Mouse (Mus musculus) lung, postnatal 0 days (tissue): ENCODE data around the gene Krtap5-4.

Experiments used
- CTCF ChIP-seq: IDR thresholded peaks from 2 replicates; pipeline ENCODE4 v1.5.1; 2016; ENCODE audit warnings: antibody characterized with exemption, mild to moderate bottlenecking
- EP300 ChIP-seq: IDR thresholded peaks from 2 replicates; pipeline ENCODE4 v1.6.1; 2016; ENCODE audit warnings: antibody characterized with exemption, mild to moderate bottlenecking, control low read depth

DNA sequence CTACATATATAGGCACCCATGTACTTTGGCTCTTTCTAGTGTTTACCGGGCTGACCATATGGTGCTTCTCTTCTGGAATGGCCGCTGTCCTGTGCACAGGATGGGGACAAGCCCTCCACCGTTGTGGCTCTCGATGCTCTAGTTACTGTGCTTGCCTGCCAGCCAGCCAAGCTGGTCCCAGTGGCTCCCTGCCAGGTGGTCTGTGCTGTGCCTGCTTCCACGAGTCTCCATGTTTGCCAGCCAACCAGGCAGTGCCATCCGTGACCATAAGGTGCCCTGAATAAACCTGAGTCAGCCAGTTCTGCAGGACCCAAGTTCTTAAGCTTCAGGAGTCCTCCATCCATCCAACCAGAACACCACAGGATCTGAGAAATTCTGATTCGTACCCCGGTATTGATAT lies 31.8 kb downstream of the Krtap5-4 start:
- TF ChIP-seq CTCF (no peak), EP300 (no peak)
